21 mouse cellular contexts compared by ENCODE assay signal in genomic region chr3:148828519-148828918, GRCm38 (mm10).
"Had no signal": no experiment of that assay in that cellular context is flagged by ENCODE, and none has a peak within 500 bp of the region (broad histone marks: within the 10 kb centered on the region; RNA-seq: fewer than 3 reads in every experiment).

No protein-coding gene starts in this region.

- DNase-seq: kidney, adult 8-10 months; kidney, postnatal 10 days; kidney, postnatal 36 days; layer of hippocampus, postnatal 36 days; liver; lung, adult 18-20 months; lung, postnatal 10 days; lung, postnatal 36 days; midbrain, embryonic 14.5 days; thymus, adult 18-20 months; thymus, postnatal 36 days had no signal

- H3K27me3 ChIP-seq: kidney, embryonic 15.5 days; limb, embryonic 13.5 days; liver, embryonic 12.5 days; liver, embryonic 15.5 days; lung, embryonic 15.5 days; megakaryocyte, embryonic 14.5 days; neural tube, embryonic 12.5 days; neural tube, embryonic 15.5 days had no signal

- H3K27ac ChIP-seq: kidney, embryonic 15.5 days; limb, embryonic 10.5 days; limb, embryonic 13.5 days; liver, embryonic 12.5 days; liver, embryonic 15.5 days; lung, embryonic 15.5 days; midbrain, embryonic 10.5 days; neural tube, embryonic 12.5 days; neural tube, embryonic 15.5 days had no signal

- ATAC-seq: liver, embryonic 12.5 days had no signal

- H3K4me3 ChIP-seq: kidney, embryonic 15.5 days; limb, embryonic 10.5 days; limb, embryonic 13.5 days; liver, embryonic 12.5 days; liver, embryonic 15.5 days; lung, embryonic 15.5 days; megakaryocyte, embryonic 14.5 days; midbrain, embryonic 10.5 days; neural tube, embryonic 12.5 days; neural tube, embryonic 15.5 days had no signal

- H3K4me2 ChIP-seq: kidney, embryonic 15.5 days; limb, embryonic 13.5 days; liver, embryonic 12.5 days; liver, embryonic 15.5 days; lung, embryonic 15.5 days; neural tube, embryonic 12.5 days; neural tube, embryonic 15.5 days had no signal

- H3K9ac ChIP-seq: kidney, embryonic 15.5 days; limb, embryonic 13.5 days; liver, embryonic 12.5 days; liver, embryonic 15.5 days; lung, embryonic 15.5 days; neural tube, embryonic 12.5 days; neural tube, embryonic 15.5 days had no signal

- H3K4me1 ChIP-seq: kidney, embryonic 15.5 days; liver, embryonic 12.5 days; liver, embryonic 15.5 days; lung, embryonic 15.5 days; megakaryocyte, embryonic 14.5 days; midbrain, embryonic 10.5 days; neural tube, embryonic 12.5 days had no signal

- H3K36me3 ChIP-seq: liver, embryonic 15.5 days had no signal

- H3K9me3 ChIP-seq: kidney, embryonic 15.5 days; limb, embryonic 10.5 days; limb, embryonic 13.5 days; liver, embryonic 12.5 days; liver, embryonic 15.5 days; lung, embryonic 15.5 days; megakaryocyte, embryonic 14.5 days; midbrain, embryonic 10.5 days; neural tube, embryonic 12.5 days; neural tube, embryonic 15.5 days had no signal
